Mouse (Mus musculus) CH12F3 (cell line): ENCODE data around the gene Gnb3.
"Not testable (repeated sequence)": the region's sequence is repeated elsewhere in the genome, so short reads cannot be mapped to it uniquely, and the experiment has no call there.

Experiments used
- in situ Hi-C: fragments of 300-500 bp; cut with MboI; formaldehyde crosslinking; loops from 2 replicates; pipeline ENCODE4 v1.14.3; 2020; ENCODE audit warnings: low sequenced_read_pairs

Gene Gnb3

GRCm38 (mm10) chr6:124805341-124806321, 34.4 kb downstream of the Gnb3 start:
- in situ Hi-C loops, result no loop called here

GRCm38 (mm10) chr6:124804341-124804740, 35.7 kb downstream of the Gnb3 start:
- in situ Hi-C loops, result no loop called here

- in situ Hi-C loops, result not testable (repeated sequence)
Measured at GRCm38 (mm10) chr6:124803691-124804090, 36.4 kb downstream of the Gnb3 start.

- in situ Hi-C loops, result no loop called here
Measured at GRCm38 (mm10) chr6:124803061-124803460, 37.0 kb downstream of the Gnb3 start.

- in situ Hi-C loops, result not testable (repeated sequence)
Measured at GRCm38 (mm10) chr6:124802400-124802799, 37.7 kb downstream of the Gnb3 start.

GRCm38 (mm10) chr6:124796200-124796599, 43.9 kb downstream of the Gnb3 start:
- in situ Hi-C loops, result no loop called here

GRCm38 (mm10) chr6:124795781-124796180, 44.3 kb downstream of the Gnb3 start:
- in situ Hi-C loops, result no loop called here

GRCm38 (mm10) chr6:124791911-124792310, 48.2 kb downstream of the Gnb3 start:
- in situ Hi-C loops, result no loop called here

GRCm38 (mm10) chr6:124790121-124790520, 50.0 kb downstream of the Gnb3 start:
- in situ Hi-C loops, result no loop called here

- in situ Hi-C loops, result no loop called here
Measured at GRCm38 (mm10) chr6:124789519-124789918, 50.6 kb downstream of the Gnb3 start.

GRCm38 (mm10) chr6:124787722-124788121, 52.4 kb downstream of the Gnb3 start:
- in situ Hi-C loops, result no loop called here

GRCm38 (mm10) chr6:124786756-124787420, 53.2 kb downstream of the Gnb3 start:
- in situ Hi-C loops, result no loop called here
